Mouse (Mus musculus) gastrocnemius, adult 8-10 months (tissue): ENCODE measurements around the gene Mrs2. TPM values are rescaled to one million over a fixed set of nuclear protein-coding genes. Genes with fewer than 3 reads are reported as not detected.
"Not testable (repeated sequence)": the region's sequence is repeated elsewhere in the genome, so short reads cannot be mapped to it uniquely, and the experiment has no call there.

ENCODE experiments used
- DNase-seq, 2 experiments: peaks; one replicate each; pipeline ENCODE4 v3.0.0; 2022; ENCODE audit warnings: low spot score in 2 of 2
- total RNA-seq, 4 experiments: library from RNA; stranded (reverse); gene quantifications; 2 replicates each; pipeline ENCODE4 v1.2.4; 2022

The Mrs2 gene
- total RNA-seq, 4 experiments from 2014 or later, result 37.9 to 43.4 (median 40.0) TPM

DNA sequence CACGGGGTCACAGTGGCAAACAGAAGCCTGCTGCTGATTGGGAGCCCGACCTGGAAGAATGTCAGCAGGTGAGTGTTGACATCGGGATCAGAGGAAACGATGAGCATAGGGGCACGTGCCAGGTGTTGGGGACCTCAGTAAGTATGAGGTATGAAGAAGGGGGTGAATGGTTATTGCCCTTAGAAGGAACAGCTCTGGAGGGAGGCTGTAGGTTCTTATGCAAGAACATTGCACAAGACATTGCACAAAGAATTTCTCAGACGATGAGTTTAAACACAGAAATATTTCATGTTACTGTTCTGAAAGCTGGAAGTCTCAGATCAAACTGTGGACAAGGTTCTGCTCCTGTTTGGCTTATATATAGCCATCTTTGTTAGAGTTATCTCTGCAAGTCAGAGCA, 39.1 kb downstream of the Mrs2 start:
- DNase-seq, result no peak

DNA sequence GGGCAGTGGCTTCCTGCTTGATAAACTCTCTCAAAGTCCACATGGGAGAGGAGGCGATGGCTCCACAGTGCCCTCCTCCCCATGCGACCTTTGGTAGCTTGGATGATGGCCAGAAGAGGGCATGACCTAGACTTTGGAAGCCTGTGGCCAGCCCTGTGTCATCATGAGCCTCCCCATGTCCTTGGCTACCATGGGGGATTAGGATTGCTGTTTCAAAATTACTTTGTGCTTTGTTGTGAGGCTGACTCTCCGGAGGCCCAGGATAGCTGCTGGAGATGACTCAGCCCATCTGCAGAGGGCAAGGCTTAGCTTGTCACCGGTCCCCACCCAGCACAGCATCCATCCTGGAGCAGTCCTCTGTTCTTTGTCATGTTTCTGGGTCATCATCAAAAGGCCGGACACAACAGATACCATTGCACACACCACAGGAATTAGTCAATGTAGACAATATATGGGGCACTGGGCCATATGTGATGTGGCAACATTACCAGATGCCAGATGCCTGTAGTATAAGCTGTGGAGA, 42.3 kb downstream of the Mrs2 start:
- DNase-seq, result no peak

DNA sequence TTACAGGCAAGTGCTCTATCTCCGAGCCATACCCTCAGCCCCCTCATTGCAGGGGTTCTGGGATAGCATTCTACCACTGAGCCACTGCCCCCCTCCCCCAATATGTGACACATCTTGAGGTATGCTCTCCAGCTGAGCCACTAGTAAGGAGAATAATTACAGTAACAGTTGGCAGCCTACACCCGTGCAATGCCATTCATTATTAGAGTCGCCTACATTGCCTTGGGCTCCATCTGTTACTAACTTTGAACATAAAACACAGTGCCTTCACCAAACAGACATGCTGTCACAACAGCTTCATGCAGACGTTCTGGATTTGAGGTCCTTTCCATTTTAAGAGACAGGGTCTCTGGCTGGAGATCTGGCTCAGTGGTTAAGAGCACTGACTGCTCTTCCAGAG, 43.8 kb downstream of the Mrs2 start:
- no peak for DNase-seq

DNA sequence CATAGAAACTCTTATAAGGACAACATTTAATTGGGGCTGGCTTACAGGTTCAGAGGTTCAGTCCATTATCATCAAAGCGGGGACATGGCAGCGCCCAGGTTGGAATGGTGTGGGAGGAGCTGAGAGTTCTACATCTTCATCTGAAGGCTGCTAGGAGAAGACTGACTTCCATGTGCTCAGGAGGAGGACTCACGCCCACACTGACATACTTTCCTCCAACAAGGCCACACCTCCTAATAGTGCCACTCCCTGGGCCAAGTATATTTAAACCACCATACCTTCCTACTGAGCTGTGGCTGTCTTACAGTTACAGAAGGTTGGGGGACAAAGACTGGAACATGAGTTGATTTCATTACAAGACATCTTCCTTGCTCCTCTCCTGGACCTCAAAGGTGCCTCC, 48.4 kb downstream of the Mrs2 start:
- DNase-seq, result not testable (repeated sequence)

DNA sequence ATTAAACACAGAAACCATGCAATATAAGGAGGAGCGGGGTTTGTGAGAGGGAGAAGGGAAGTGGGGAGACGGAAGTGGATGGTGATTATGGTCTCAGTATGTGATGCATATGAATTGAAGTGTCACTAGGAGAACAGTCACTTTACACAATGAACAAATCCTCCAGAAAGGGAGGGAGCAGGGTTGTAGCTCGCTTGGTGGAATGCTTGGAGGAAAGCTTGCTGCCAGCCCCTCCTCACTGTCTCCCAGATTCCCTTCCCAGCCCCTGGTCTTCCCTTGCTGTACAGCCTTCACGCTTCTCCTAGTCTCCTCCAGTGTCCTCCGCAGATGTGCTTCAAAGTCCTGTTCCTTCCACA, 54.4 kb downstream of the Mrs2 start:
- DNase-seq, result no peak

DNA sequence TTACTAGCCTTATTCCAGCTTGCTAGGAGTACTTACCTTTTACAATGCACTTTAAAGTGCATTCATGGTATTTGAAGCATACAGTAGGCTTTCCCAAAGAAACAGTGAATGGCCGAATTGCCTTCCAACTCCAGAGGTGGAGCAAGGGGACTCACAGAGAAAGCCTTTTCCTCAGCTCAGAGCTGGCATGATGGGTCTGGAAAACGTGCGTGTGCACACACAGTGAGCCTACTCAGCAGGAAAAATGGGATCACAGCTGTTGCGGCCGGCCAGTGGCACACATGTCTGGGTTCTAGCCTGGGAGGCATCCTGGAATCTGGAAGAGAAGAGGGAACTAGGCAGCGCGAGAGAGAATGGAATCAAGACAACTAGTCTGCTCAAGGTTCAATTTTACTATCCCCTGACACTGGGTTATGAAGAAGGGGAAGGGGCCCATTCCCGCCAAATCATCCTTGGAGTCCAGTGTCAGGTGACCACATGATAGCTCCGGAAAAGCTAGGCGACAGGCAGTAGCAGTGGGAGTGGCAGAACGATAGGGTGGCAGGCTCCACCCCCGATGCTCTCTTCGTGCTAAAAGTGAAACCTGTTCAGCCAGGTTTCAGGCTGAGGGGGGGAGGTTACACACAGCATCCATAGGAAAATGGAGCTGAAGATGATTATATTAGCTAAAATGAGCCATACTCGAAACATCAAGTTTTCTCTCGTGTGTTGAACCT, 54.9 kb downstream of the Mrs2 start:
- no peak for DNase-seq

DNA sequence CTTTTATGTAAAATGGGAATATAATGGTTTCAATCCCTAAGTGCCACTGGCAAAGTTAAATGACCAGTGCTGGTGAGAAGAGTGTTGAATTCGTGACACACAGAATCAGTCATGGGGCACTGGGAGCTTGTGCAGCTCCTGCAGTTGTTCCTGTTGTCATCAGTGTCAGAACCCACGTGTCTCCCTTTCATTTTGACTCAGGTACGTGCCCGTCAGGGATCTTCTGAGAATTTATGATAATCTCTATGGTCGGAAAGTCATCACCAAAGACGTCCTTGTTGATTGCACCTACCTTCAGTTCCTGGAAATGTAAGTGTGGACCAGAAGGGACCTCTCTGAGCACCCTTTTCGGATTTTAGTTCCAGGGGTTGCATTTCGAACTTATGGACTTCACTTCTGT, 58.1 kb downstream of the Mrs2 start:
- no peak for DNase-seq

DNA sequence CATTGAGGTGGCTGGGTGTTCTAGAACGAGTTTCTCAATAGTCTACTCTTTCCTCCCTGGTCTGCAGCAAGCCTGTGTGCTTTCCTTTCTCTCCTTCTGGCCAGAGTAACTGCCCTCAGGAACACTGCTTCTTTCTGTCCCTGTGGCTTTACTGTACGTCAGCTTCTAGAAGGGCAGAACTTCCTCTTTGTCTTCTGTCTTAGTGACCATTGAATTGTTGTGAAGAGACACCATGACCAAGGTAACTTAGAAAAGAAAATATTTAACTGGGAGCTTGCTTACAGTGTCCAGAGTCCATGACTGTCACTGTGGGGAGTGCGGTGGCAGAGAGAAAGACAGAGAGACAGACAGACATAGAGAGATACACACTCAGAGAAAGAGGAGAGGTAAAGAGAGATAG, 60.1 kb downstream of the Mrs2 start:
- DNase-seq, result no peak

DNA sequence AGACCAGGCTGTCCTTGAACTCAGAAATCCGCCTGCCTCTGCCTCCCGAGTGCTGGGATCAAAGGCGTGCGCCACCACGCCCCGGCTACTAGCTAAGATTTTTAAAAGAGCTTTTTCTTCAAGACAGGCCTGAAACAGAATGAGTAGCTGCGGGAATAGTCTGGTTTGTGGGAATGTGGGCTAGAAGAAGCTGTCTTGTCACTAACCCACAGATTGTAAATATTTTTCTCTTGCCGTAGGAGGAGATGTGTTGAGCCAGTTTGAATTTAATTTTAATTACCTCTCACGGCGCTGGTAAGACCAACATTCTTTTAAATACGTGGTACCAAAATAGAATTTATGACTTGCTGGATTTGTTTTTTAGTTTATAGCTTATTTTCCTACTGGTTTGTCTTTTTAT, 61.5 kb downstream of the Mrs2 start:
- DNase-seq, result no peak

DNA sequence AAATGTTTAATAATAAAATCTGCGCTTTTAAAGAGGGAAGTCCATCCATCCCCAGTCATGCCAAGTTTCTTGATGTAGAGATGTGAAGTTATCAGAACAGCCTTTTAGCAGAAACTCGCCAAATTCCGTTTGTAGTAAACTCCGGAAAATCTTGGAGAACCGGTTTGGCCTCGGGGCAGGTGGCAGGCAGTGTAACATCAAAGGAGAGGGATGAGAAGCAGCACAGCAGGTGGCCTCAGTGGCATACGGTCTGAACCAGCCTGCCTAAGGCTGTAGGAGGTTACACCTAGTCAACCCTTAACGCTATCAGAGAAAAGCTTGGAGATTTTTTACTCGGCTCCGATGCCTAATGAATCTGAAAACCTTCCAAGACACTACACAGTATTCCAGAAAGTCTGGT, 64.7 kb downstream of the Mrs2 start:
- no peak for DNase-seq

DNA sequence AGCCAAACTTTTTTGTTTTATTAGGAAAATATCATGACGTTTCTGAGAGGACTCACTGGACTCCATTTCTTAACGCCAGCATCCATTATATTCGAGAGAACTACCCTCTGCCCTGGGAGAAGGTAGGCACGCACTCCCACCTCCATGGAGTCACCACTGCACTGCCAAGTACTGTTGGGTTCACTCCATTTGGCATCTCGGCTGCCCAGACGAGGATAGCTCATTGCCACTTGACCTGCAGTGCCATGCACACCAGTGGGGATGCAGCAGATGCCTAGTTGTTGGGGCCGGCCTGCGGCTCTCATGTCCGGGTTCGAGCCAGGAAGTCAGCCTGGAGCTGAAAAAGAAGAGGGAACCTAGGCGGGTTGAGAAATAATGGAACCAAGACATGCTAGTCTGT, 65.1 kb downstream of the Mrs2 start:
- no peak for DNase-seq

DNA sequence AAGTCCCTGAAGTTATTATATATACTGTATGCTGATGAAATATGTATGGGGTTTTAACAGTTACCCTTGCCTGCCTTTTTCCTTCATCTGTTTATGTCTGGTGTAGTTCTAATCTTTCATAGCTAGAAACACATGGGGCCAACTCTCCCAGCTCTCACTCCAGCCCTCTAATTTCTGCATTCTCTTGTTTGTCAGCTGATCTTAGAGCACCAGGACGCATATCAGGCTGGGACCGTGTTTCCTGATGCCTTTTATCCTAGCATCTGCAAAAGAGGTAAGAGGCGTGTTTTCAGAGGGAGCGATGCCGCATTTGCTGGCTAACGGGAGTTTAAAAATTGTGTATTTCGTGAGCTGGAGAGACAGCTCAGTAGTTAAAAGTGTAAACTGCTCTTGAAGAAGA, 67.5 kb downstream of the Mrs2 start:
- DNase-seq, result no peak

DNA sequence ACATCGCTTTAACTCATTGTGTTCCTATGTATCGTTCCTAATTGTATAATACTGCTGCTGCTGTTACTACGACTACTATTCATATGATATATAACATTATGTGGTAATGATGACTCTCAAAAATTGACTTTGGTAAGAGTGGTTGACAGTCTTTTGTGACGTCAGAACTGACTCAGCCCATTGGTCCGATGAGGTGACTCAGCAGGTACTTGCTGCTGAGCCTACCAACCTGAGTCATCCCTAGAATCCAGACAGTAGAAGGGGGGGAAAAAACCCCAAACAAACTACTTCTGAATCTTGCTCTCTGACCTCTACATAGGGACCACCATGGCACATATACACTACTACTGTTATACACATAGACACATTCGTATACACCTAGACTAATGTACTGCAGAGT, 71.3 kb downstream of the Mrs2 start:
- no peak for DNase-seq

DNA sequence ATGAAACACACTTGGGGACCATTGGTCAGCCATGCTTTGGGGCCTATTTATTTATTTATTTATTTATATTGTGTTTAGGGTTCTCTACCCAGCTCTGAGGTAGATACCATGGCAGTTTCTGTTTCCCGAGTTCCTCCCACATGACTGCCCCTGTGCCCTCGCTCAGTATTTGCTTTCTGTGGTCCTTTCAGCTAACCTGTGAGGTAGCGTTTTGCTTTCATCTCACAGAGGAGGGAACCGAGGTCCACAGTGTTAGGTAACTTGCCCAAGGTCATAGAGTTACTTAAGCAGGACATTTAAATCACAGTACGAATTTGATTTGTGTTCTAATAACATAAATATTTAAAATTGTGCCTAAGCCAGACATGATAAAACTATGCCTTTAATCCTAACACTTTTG, 73.0 kb downstream of the Mrs2 start:
- DNase-seq, result no peak

DNA sequence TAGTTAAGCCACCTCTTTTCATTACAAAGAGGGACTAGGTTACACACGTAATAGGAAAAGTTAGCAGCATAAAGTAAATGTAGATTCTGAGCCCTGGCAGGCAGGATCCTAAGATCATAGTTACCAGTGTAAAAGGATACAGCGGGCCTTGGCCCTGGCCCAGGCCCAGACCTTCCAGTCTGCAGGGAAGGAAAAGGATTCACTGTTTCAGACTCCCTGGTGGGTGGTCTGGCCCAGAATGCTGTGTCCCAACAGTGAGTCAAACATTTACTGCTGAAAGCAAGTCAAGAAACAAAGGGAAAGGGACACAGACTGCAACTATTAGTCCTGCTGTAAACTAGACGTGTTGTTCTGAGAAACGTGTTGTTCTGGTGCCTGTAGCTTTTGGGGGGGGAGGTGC, 74.6 kb downstream of the Mrs2 start:
- no peak for DNase-seq

DNA sequence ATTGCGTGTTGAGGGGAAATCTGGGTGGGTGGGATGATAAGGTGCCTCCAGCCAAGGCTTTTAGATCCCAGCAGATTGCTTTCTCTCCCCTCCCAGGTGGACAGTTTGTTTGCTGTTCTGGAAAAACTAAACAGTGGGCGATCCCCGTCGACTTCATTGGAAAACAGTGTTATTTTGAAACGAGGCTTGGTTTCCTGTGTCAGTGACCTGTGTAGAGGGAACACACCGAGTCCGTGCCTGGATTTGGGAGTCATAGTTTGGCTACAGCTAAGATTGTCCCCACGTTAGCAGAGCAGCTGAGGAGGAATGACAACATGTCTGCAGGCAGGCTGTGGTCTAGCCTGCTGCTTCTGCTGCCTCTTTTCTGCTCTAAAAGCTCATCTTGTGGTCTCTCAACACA, 76.9 kb downstream of the Mrs2 start:
- DNase-seq, result no peak

DNA sequence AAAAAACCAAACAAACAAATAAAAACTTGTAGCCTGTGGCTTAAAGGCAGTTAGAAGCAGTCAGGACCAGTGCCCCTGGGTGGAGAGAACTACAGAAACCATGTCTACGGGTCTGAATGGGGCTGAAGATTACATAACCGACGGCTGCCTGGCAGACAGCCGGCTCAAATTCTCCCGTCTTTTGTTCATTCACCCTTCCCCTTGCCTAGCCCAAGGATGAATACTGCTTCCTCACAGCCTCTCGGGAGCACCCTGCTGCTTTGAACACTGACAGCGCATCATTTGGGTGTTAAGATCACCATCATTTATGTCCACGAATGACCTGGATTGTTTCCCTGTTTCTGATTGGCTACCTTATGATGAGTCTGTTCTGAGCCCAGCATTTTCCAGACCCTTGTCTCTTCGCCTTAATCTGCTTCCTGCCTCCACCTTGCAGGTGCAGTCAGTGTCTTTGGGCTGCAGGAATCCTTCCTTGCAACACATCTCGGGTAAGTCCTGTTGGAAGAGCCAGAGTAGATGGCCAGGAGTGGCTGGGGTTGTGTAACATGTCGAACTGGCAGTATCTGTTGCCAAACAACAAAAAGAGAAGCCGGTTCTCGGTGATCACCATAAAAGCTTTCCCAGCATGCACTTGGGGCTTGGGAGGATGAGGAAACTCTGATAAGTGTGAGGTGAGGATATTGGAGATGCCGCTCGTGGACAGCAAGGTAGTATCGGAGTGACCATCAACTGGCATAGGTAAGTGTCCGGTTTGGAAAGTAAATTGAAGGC, 77.5 kb downstream of the Mrs2 start, which contains the start of gene Gpld1:
Gene Gpld1, plus strand, starts transcription at position 641 of the 771 bp plus-strand sequence.
- no peak for DNase-seq

DNA sequence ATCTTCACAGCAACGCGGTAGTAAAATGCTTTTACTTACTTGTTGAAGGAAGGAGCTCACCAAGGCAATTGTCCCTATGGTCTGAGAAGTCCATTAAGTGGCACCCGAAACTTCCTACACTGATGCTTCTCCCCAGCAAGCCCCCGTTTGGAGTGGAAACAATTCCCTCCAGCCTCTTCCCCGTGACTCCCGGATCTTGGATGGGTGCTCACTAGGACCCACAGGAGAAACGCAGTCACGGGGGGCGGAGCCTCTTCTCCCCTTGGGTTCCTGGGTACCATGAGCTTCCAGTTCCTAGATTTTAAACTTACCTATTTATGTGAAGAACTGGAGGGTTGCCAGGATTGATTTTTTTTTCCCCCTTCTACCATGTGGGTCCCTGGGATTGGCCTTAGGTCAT, 80.7 kb downstream of the Mrs2 start:
- DNase-seq, result no peak

DNA sequence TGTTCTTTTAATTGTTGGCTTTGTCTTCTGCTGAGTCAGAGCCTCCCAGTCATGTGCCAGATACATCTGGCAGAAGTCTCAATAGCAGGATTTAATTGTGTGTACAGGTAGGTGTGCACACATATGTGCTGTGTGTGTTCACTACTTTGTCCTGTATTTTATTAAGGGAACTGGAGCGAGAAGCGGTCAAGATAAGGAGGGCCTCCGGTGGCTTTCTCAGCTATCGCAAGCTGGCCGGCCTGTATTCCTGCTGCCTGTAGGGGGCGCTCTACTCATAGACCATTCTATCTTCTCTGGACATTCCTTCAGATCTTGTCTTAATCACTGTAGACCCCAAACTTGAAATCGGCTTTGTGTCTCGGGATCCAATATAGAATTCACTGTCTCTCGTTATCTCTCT, 81.5 kb downstream of the Mrs2 start:
- peak; percentile 40 to 48 for DNase-seq

DNA sequence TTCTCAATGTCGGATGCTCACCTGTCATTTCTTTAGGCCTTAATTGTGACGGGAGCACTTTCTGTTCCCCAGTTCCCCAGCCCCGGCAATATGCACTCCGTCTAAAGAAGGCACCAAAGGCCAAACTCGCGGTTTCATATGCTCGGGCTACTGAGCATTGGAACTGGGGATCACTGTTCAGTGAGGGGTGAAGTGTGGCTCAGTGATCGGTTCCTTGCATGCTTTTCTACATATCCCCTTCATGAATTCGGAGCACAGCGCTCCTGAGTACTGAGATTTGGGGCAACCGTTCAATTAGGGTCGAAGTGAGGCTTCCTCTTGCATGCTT, 82.4 kb downstream of the Mrs2 start:
- no peak for DNase-seq
